Mouse (Mus musculus): Measurements from ENCODE around the gene Eif4a1. TPM values are rescaled to one million over a fixed set of nuclear protein-coding genes. Genes with fewer than 3 reads are reported as not detected.
A peak's percentile ranks its signal among the peaks of the same experiment; 100 is the strongest.
"Not testable (repeated sequence)": the region's sequence is repeated elsewhere in the genome, so short reads cannot be mapped to it uniquely, and the experiment has no call there.

Gene Eif4a1
- polyA plus RNA-seq, 1 experiment from 2014 or later = 560 TPM

DNA sequence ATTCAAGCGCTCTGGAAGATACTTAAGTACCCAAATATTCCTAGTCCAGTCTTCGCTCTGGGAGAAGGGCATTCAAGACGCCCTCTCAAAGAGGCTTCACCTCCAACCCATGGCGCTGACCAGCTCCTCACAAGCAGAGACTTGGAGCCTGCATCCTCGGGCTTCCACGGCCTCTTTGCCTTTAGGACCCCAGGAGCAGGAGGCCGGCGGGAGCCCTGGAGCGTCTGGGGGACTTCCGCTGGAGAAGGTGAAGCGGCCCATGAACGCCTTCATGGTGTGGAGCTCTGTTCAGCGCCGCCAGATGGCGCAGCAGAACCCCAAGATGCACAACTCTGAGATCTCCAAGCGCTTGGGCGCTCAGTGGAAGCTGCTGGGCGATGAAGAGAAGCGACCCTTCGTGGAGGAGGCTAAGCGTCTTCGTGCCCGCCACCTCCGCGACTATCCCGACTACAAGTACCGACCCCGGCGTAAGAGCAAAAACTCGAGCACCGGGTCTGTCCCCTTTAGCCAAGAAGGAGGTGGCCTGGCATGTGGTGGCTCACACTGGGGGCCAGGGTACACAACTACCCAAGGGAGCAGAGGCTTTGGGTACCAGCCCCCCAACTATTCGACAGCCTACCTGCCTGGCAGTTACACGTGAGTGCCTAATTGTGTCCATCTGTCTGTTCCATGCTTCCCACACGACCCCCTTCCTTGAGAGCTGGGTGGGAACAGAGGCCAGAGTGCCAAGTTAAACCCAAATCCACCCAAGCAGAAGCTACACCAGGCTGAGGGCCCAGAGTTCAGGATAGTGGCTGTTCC, 16.8 kb downstream of the Eif4a1 start, which contains the start of gene Sox15:
Gene Sox15 (plus strand): TSS at position 51 of the 801 bp plus-strand sequence.
- Histone ChIP-seq H3K4me3 (no peak within 1 kb of the TSS), H3K4me2 (replicated peaks) (peak within 1 kb of the TSS; percentile 36), H3K27me3 (no peaks in the 10 kb centered on the region), H3K9me3 (no peaks in the 10 kb centered on the region), H3K36me3 (peaks cover 81% of the 10 kb centered on the region), H3K4me1 (peaks cover 24% of the 10 kb centered on the region), H3K27ac (peak within 1 kb of the TSS; percentile 55; the same call in 1 of the 2 replicates), H3K9ac (peak within 1 kb of the TSS; percentile 39)
- peak; percentile 79 for ATAC-seq (ENCODE audit: low FRiP score, low read depth)
- 18% methylated on average over 34 of the region's 34 CpGs for WGBS

DNA sequence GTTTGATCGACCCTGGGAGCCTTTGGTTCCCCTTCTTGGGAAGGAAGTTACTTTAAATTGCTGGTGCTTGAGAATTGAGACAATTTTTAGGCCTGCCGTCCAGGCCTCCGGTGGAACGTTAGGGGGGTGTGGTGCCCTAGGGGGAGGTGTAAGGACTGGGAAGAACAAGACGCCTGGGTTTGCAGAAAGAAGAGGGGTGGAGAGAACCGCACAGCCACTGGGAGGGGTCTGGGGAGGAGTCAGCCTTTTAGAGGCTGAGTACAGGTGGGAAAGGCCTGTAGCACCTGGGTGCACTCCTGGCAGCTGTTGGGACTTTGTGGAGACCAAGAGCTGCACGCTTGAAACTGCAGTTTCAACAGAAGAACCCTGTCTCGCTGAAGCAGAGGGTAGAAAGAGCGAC, 17.5 kb downstream of the Eif4a1 start:
- Histone ChIP-seq H3K9me3 (no peaks in the 10 kb centered on the region), H3K27me3 (no peaks in the 10 kb centered on the region), H3K36me3 (peaks cover 82% of the 10 kb centered on the region), H3K9ac (peak overlapping the region; percentile 26; the same call in 1 of the 2 replicates), H3K4me1 (peaks cover 24% of the 10 kb centered on the region), H3K4me3 (no peak overlapping the region), H3K4me2 (replicated peaks) (no peak overlapping the region), H3K27ac (peak overlapping the region; percentile 55; the same call in 1 of the 2 replicates)
- ATAC-seq (ENCODE audit: low FRiP score, low read depth) = no peak
- WGBS = 24% methylated on average over 9 of the region's 9 CpGs

DNA sequence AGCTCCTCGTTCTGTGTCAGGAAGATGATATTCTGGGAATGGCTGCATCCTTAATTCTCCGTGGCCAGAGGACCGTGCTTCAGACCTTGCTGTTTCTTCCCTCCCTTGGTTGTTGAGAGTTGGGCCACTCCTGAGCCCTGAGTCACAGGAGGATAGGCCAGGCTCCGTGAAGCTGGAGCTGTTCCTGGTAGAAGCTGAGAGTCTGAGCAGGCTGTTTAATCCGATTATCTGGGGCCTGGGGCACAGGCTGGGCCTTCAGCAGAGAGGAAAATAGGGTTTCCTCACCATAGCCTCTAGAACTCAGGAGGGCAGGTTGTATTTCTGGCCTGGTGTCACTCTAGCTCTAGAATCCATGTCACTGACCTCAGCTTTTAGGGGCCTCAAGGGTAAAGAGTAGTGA, 18.8 kb downstream of the Eif4a1 start:
- 76% methylated on average over 5 of the region's 5 CpGs for WGBS
- H3K27ac ChIP-seq = no peak overlapping the region

DNA sequence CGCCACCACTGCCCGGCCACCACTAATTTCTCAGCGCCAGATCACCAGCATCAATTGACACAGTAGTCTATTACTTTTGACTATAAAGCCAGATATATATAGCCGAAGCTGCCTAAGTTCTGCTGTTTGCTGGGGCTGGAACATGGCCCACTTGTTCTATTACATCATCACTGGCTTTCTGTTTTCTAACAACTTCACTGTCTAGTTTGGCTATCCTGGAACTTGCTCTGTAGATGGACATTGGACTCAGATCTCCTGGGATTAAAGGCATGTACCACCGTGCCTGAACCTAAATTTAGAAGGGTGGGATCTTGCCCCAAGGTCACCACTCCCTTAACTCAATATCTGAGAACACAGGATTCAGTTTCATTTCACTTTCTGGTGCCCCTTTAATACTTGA, 26.4 kb downstream of the Eif4a1 start:
- H3K9me3 ChIP-seq = no peaks in the 10 kb centered on the region
- WGBS = 92% methylated on average over 5 of the region's 5 CpGs
- ATAC-seq (ENCODE audit: low FRiP score, low read depth) = no peak
- H3K36me3 ChIP-seq = peaks cover 98% of the 10 kb centered on the region
- no peak overlapping the region for H3K27ac ChIP-seq
- H3K9ac ChIP-seq = no peak overlapping the region
- H3K27me3 ChIP-seq = no peaks in the 10 kb centered on the region
- H3K4me2 ChIP-seq (replicated peaks) = no peak overlapping the region
- no peaks in the 10 kb centered on the region for H3K4me1 ChIP-seq
- H3K4me3 ChIP-seq = no peak overlapping the region

More for the DNA sequence above, 18.8 kb downstream of the Eif4a1 start:
- H3K4me1 ChIP-seq = peaks cover 24% of the 10 kb centered on the region
- no peaks in the 10 kb centered on the region for H3K9me3 ChIP-seq
- 0 out of 2 replicates have a peak overlapping the region, but pooled peaks have one; percentile 36 for H3K9ac ChIP-seq
- no peak overlapping the region for H3K4me3 ChIP-seq
- no peaks in the 10 kb centered on the region for H3K27me3 ChIP-seq
- no peak overlapping the region for H3K4me2 ChIP-seq (replicated peaks)
- peaks cover 83% of the 10 kb centered on the region for H3K36me3 ChIP-seq
- ATAC-seq (ENCODE audit: low FRiP score, low read depth) = no peak

- 88% methylated on average over 3 of the region's 3 CpGs for WGBS
- peaks cover 22% of the 10 kb centered on the region for H3K4me1 ChIP-seq
- no peaks in the 10 kb centered on the region for H3K27me3 ChIP-seq
- no peak for ATAC-seq (ENCODE audit: low FRiP score, low read depth)
- H3K9me3 ChIP-seq = no peaks in the 10 kb centered on the region
- no peak overlapping the region for H3K27ac ChIP-seq
- 0 out of 2 replicates have a peak overlapping the region, but pooled peaks have one; percentile 4 for H3K9ac ChIP-seq
- peak overlapping the region; percentile 79 for H3K4me2 ChIP-seq (replicated peaks)
- peaks cover 36% of the 10 kb centered on the region for H3K36me3 ChIP-seq
- no peak overlapping the region for H3K4me3 ChIP-seq
These were observed 36.8 kb downstream of the Eif4a1 start for GRCm38 (mm10) chr11:69635471-69635870.

DNA sequence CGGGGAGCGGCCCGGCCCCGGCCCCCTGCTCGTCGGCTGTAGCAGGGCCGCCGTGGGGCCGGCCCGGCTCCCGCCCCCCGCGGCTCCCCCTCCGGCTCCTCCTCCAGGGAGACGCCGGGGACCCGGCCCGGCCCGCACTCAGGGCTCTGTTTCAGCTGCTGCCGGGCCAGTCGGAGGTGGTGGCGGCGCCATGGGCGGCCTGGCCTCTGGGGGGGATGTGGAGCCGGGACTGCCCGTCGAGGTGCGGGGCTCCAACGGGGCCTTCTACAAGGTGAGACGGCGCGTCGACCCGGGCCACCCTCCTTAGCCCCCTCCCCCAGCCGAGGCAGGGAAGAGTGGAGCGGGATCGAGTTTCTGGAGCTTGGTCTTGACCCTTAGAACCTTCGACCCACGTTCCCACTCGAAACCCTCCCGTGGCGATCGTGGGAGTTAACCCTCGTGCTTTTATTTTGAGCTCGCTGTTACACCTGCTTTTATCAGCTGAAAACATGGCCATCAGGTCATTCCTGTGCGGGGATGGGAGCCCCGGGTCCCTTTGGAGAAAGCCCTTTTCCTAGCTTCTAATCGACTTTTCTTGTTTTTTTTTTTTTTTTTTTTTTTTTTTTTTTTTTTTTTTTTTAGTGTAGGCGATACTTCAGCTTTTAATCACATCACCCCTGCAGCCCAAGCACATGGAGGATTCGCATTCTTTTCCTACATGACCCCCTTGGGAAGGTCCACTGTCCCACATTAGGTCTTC, 38.9 kb downstream of the Eif4a1 start:
- Histone ChIP-seq H3K9me3 (no peaks in the 10 kb centered on the region), H3K4me2 (replicated peaks) (peak overlapping the region; percentile 79), H3K27me3 (no peaks in the 10 kb centered on the region), H3K36me3 (peaks cover 19% of the 10 kb centered on the region), H3K9ac (peak overlapping the region; percentile 96), H3K27ac (peak overlapping the region; percentile 94), H3K4me3 (peak overlapping the region; percentile 75), H3K4me1 (peaks cover 22% of the 10 kb centered on the region)
- peak; percentile 52 for ATAC-seq (ENCODE audit: low FRiP score, low read depth)
- under 1% methylated on average over 36 of the region's 50 CpGs for WGBS

DNA sequence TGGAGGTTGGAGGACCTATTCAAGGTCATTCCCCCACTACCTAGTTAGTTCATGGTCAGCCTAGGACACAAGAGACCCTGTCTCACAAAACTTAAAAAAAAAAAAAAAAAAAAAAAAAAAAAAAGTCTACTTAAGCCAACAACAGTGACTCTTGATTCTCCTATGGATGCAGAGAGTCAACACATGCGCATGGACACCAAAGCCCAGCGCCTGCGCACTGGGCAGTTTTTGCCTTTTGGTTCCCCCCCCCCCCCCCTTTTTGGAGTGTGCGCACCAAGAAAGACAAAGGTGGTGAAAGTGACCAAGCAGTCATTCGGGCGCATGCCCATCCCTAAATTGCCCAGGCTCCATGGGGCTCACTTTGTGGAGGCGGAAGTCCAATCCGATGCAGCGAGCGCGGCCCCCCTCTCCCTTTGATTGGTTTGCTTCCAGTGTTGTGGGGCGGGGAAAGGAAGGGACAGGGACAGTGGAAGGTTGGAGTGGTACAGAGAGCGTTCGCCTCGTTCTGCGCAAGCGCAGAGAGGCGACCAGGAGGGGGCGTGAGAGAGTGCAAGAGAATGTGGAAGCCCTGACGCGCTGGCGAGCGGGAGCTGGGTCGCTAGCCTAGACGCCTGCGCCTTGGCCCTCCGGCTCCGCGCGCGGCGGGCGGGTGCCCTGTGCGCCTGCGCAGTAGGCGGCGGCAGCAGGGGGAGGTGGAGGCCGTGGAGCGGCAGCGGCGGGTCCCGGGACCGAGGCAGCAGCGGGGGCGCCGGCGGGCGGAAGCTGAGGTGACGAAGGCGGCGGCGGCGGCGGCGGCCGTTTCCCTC, 39.7 kb downstream of the Eif4a1 start, which contains the start of gene Fxr2:
Gene Fxr2 (plus strand): TSS at position 707 of the 806 bp plus-strand sequence.
- Histone ChIP-seq H3K4me1 (peaks cover 22% of the 10 kb centered on the region), H3K9me3 (no peaks in the 10 kb centered on the region), H3K27ac (peak within 1 kb of the TSS; percentile 94), H3K9ac (peak within 1 kb of the TSS; percentile 96), H3K4me2 (replicated peaks) (peak within 1 kb of the TSS; percentile 79), H3K4me3 (peak within 1 kb of the TSS; percentile 75), H3K27me3 (no peaks in the 10 kb centered on the region), H3K36me3 (peaks cover 14% of the 10 kb centered on the region)
- peak; percentile 98 for ATAC-seq (ENCODE audit: low FRiP score, low read depth)
- WGBS = 1% methylated on average over 37 of the region's 56 CpGs

DNA sequence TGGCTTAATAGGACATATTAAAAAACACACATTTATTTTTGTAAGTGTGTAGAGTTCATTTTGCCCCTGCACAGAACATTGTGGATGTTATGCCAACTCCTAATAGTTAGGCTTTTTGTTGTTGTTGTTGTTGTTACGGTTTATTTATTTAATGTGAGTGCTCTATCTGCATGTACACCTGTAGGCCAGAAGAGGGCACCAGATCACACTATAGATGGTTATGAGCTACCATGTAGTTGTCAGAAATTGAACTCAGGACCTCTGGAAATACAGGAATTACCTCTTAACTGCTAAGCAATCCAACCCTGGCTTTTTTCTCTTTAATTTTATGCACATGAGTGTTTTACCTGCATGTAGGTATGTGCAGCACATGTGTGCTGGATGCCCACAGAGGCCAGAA, 42.4 kb downstream of the Eif4a1 start:
- peaks cover 12% of the 10 kb centered on the region for H3K4me1 ChIP-seq
- no peaks in the 10 kb centered on the region for H3K36me3 ChIP-seq
- no peaks in the 10 kb centered on the region for H3K27me3 ChIP-seq
- no peak overlapping the region for H3K4me2 ChIP-seq (replicated peaks)
- H3K27ac ChIP-seq = no peak overlapping the region
- no peak overlapping the region for H3K9ac ChIP-seq
- WGBS = 74% methylated on average over 1 of the region's 1 CpGs
- H3K9me3 ChIP-seq = no peaks in the 10 kb centered on the region
- ATAC-seq (ENCODE audit: low FRiP score, low read depth) = no peak
- H3K4me3 ChIP-seq = no peak overlapping the region

DNA sequence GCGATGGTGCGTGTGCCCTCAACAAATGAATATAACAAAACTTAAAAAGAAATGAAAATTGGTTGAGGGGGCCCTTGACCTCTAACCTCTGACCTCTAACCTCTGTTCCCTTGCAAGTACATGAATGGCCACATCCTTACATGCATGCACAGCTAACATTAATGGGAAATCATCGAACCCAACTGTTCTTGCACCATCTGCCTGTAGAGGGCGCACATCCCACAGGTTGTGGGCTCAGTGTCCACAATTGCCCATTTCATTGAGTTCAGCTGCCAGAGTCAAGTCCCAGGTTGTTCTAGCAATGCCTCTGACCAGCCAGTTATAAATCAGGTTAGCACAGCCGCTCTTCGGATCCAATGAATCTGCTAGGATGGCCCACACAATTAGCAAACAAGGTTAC, 43.9 kb downstream of the Eif4a1 start:
- no peak for ATAC-seq (ENCODE audit: low FRiP score, low read depth)
- whole genome bisulfite sequencing = 34% methylated on average over 6 of the region's 6 CpGs
- Histone ChIP-seq H3K9me3 (no peaks in the 10 kb centered on the region), H3K9ac (no peak overlapping the region), H3K4me2 (replicated peaks) (no peak overlapping the region), H3K36me3 (no peaks in the 10 kb centered on the region), H3K4me3 (no peak overlapping the region), H3K27ac (no peak overlapping the region), H3K4me1 (no peaks in the 10 kb centered on the region), H3K27me3 (no peaks in the 10 kb centered on the region)

GRCm38 (mm10) chr11:69624339-69624738, 47.9 kb downstream of the Eif4a1 start:
- not testable (repeated sequence) for H3K4me3 ChIP-seq; H3K4me2 ChIP-seq (replicated peaks); H3K36me3 ChIP-seq; H3K9me3 ChIP-seq; H3K27ac ChIP-seq; H3K27me3 ChIP-seq; H3K9ac ChIP-seq; ATAC-seq (ENCODE audit: low FRiP score, low read depth)
- peaks cover 12% of the 10 kb centered on the region for H3K4me1 ChIP-seq
- WGBS = 90% methylated on average over 2 of the region's 2 CpGs

DNA sequence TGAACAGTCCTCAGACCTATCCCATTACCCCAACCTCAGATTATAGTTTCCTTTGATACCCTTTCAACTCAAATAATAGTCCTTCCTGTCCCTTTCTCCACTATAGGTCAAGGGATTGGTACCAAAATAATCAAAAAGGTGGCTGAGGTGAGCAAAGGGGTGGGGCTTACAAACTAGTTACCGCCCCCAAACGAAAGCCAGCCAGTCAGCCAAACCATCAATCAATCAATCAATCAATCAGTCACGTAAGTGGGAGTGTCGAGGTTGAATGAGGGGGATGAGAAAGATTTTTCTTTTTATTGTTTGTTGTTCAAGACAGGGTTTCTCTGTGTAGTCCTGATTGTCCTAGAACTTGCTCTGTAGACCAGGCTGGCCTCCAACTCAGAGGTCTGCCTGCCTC, 49.2 kb downstream of the Eif4a1 start:
- WGBS = 68% methylated on average over 4 of the region's 4 CpGs
- Histone ChIP-seq H3K27me3 (no peaks in the 10 kb centered on the region), H3K4me3 (peak overlapping the region; percentile 54), H3K4me1 (peaks cover 12% of the 10 kb centered on the region), H3K4me2 (replicated peaks) (peak overlapping the region; percentile 81), H3K9ac (peak overlapping the region; percentile 78; the same call in 1 of the 2 replicates), H3K36me3 (no peaks in the 10 kb centered on the region), H3K27ac (no peak overlapping the region), H3K9me3 (no peaks in the 10 kb centered on the region)
- ATAC-seq (ENCODE audit: low FRiP score, low read depth) = no peak

Data from limb, embryonic 13.5 days (tissue).